Mouse (Mus musculus): ENCODE measurements around the gene 4930432K21Rik.

4930432K21Rik gene

GRCm38 (mm10) chr8:84148531-84148850 lies 666 bp downstream of the 4930432K21Rik start:
- DNase-seq (ENCODE audit: low spot score in 2 of 2) = no peak

GRCm38 (mm10) chr8:84149181-84149580 lies 1.4 kb downstream of the 4930432K21Rik start:
- no peak for DNase-seq (ENCODE audit: low spot score in 2 of 2)

GRCm38 (mm10) chr8:84157620-84158019 lies 9.8 kb downstream of the 4930432K21Rik start:
- DNase-seq (ENCODE audit: low spot score in 2 of 2) = no peak

DNA sequence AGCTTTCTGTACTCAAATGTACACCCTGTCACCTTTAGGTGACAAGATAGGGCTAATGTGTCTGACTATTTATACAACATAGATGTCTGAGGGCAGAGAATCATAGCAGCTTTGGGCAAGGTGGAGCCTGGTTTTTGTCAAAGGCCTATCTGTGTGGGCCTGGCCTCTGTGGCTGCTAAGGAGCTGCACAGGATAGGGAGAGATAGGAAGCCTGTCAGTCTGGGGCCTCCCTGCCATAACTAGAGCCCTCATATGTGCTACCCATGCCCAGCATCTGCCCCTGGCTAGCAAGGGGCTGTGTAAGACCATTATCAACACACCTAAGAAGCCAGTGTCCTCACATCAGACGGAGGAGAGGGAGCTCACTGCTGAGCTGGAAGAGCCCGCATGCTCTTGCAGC lies 19.9 kb downstream of the 4930432K21Rik start:
- DNase-seq (ENCODE audit: low spot score in 2 of 2) = no peak

GRCm38 (mm10) chr8:84170096-84170495 lies 22.3 kb downstream of the 4930432K21Rik start:
- DNase-seq (ENCODE audit: low spot score in 2 of 2) = no peak

DNA sequence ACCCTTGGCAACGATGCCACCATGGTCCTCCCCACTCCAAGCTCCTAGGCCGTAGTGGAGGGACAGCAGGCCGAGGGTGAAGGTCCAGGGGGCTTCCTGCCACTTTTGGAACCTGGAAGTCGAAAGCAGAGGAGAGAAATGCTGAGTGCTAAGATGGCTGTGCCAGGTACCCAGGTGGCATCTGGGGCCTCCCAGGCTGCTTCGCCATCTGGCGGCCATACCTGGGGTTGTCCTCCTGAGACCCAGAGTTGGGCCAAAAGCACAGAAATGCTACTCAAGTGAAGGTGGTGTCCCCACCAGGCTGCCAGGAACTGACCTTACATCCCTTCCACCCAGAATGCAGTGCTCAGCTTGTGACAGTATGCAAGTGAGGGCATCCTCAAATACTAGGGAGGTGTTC lies 26.0 kb downstream of the 4930432K21Rik start:
- DNase-seq (ENCODE audit: low spot score in 2 of 2) = no peak

GRCm38 (mm10) chr8:84176560-84176959 lies 28.7 kb downstream of the 4930432K21Rik start:
- DNase-seq (ENCODE audit: low spot score in 2 of 2) = no peak

DNA sequence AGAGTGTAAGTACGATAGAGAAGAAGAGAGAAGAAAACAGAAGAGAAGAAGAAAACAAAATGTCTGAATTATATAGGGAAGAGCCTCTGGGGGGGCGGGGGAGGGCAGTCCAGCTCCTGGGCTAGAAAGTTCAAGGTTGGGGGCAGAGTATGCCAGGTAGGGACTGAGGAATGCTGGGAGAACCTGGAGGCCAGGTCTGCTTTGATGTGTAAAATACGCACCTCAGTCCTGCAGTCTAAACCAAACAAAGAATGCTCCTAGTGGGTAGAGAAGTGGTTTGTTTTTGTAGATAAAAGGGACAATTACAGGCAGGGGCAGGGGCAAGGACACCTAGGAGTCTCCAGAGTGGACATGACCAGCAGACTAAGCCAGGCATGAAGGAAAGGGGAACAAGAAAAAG lies 29.6 kb downstream of the 4930432K21Rik start:
- DNase-seq (ENCODE audit: low spot score in 2 of 2) = no peak

DNA sequence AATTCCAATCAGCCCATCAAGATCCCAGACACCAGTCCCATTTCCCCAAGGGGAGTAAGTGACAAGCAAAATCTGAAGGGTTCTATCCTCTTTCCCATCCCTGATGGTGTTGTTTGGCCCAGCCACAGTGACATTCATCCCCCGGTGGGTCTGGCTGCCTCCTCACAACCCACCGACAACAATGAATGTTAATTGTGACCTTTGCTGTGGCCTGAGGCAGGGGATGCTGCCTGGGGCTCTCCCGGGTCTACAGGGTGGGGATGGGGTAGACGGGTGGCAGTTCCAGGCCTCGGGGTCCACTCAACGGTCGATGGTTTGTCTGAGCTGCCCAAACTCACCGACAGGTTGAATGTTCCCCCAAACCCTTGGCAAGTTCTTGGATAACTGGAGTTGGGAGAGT lies 30.8 kb downstream of the 4930432K21Rik start:
- DNase-seq (ENCODE audit: low spot score in 2 of 2) = no peak

DNA sequence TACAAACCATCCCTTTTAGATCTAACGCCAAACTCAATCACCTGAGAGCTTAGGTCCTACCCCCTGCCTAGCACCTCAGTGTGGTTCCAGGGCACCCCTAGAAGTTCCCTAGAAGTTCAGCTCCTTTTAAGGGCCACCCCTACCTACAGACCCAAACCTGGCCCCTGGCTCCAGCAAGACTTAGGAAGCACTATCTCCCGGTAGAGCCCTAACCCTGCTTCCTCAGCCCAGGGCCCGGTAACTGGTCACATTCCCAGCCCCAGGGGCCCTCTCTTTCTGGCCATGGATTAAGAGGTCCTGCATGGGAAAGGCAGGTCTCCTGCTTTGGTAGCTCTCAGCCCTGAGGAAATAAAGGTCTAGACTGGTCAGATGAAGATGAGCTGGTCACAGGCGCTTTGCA lies 32.1 kb downstream of the 4930432K21Rik start:
- DNase-seq (ENCODE audit: low spot score in 2 of 2) = no peak

- DNase-seq (ENCODE audit: low spot score in 2 of 2) = no peak
Measured at GRCm38 (mm10) chr8:84180530-84181190, 32.8 kb downstream of the 4930432K21Rik start.

DNA sequence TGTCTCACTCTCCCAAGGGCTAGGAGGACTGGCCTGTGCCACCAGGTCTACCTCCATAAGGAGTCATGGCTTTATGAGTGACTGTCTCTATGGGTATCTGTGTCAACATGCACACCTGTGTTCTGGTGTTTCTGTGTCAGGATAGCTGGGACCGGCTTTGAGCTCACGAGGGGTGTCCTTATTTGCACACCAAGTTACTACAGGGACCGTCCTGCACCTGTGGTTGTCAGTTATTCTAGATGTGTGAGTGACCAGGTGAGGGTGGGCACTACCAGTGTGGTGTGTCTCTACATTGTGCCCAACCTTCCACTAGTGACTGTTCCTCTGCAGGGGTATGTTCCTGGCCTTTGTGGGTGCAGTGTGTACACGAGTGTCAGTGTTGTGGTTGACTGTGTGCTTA lies 35.0 kb downstream of the 4930432K21Rik start:
- no peak for DNase-seq (ENCODE audit: low spot score in 2 of 2)

GRCm38 (mm10) chr8:84183261-84184084 lies 35.6 kb downstream of the 4930432K21Rik start:
- no peak for DNase-seq (ENCODE audit: low spot score in 2 of 2)

GRCm38 (mm10) chr8:84184085-84185043 lies 36.5 kb downstream of the 4930432K21Rik start:
- DNase-seq (ENCODE audit: low spot score in 2 of 2) = no peak

- no peak for DNase-seq (ENCODE audit: low spot score in 2 of 2)
Measured at GRCm38 (mm10) chr8:84185117-84185516, 37.3 kb downstream of the 4930432K21Rik start, which contains the start of gene Nanos3. Gene Nanos3 (minus strand): TSS chr8:84185217.

GRCm38 (mm10) chr8:84186547-84186946 lies 38.7 kb downstream of the 4930432K21Rik start:
- DNase-seq (ENCODE audit: low spot score in 2 of 2) = peak; percentile 58 to 66

- DNase-seq (ENCODE audit: low spot score in 2 of 2) = peak in 1 of 2 experiments; percentile 28
Measured at GRCm38 (mm10) chr8:84187065-84187755, 39.4 kb downstream of the 4930432K21Rik start.

DNA sequence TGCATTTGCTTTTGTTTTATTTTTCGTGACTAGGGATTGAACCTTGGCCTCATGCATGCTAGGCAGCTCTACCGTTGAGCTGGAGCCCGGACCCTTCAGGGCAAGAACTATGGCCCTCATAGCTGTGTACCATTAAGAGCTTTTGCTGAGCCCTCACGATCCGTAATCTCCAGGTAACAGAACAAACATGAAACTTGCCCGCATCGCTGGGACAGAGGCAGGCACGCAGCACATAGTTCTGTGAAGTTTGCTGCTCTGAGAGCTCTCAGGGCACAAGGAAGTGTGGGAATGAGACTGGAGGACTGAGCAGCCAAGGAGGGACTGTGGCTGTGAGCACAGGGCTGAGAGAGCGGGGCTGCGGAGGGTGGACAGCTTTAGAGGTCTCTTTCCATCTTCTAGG lies 40.8 kb downstream of the 4930432K21Rik start:
- no peak for DNase-seq (ENCODE audit: low spot score in 2 of 2)

GRCm38 (mm10) chr8:84189603-84190002 lies 41.8 kb downstream of the 4930432K21Rik start:
- DNase-seq (ENCODE audit: low spot score in 2 of 2) = no peak

DNA sequence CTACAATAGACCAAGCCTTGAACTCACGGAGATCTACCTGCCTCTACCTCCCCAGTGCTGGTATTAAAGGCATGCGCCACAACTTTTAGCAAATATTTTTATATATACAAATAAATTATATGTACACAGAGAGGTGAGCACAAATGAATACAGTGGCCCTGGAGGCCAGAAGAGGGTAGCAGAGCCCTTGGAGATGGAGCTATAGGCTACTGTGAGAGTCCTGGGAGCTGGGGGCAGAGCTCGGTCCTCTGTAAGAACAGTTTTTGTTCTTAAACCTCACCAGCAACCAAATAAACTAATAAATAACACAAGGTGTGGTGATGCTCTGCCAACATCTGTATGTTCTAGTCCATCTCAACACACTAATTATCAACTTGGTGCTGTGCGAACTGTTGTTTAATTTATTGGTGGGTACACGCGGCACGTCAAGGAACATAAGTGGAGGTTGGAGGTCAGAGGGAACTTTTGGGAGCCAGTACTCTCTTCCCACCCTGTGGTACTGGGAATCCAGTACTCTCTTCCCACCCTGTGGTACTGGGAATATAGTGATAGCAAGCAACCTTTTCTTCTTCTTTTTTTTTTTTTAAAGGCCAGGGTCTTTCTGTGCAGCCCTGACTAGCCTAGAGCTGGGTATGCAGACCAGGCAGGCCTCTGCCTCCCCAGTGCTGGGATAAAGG lies 42.5 kb downstream of the 4930432K21Rik start:
- no peak for DNase-seq (ENCODE audit: low spot score in 2 of 2)

DNA sequence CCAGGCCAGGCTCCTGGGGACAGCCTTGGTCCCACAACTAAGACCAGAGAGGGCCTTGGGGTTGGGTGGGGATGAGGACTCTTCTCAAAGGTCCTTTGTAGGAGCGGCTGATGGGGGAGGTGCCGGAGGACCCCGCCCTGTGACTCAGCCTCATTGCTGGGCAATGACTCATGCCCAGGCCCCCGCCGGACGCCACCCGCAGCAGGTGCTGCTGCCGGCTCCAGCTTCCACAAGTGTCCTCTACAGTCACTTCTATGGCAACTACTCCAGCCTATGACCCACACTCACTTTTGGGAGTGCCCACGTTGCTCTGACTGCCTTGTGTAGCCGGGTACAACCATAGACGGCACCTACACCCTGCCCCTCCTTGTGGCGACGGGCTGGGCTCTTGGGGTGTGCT lies 44.2 kb downstream of the 4930432K21Rik start:
- no peak for DNase-seq (ENCODE audit: low spot score in 2 of 2)
